Mouse (Mus musculus) midbrain, postnatal 0 days (tissue): ENCODE measurements around the gene Cyp26a1. TPM values are rescaled to one million over a fixed set of nuclear protein-coding genes. Genes with fewer than 3 reads are reported as not detected.

ENCODE experiments used
- ATAC-seq: fragments of 200-750 bp; cut with Nextera tagmentation; 2 replicates; pipeline ENCODE4 v1.8.0; 2017; ENCODE audit warnings: moderate number of reproducible peaks, mild to moderate bottlenecking, moderate TSS enrichment, moderate library complexity; ENCODE audit not compliant: low FRiP score
- DNase-seq: peaks from one replicate; pipeline ENCODE4 v3.0.0-alpha.2; 2015; ENCODE audit warnings: low spot score
- H3K27ac ChIP-seq: fragments of 300-500 bp; sonication (generic); 2 replicates; pipeline ENCODE4 v1.5.1; 2014; ENCODE audit warnings: low read depth, mild to moderate bottlenecking, low read length, mixed read lengths
- H3K27me3 ChIP-seq: fragments of 300-500 bp; sonication (generic); 2 replicates; pipeline ENCODE4 v1.6.1; 2014; ENCODE audit warnings: low read length, control low read depth, mixed read lengths; ENCODE audit not compliant: insufficient read depth
- H3K36me3 ChIP-seq: fragments of 300-500 bp; sonication (generic); 2 replicates; pipeline ENCODE4 v1.6.1; 2014; ENCODE audit warnings: low read length, control low read depth, mixed read lengths; ENCODE audit not compliant: insufficient read depth
- H3K4me1 ChIP-seq: fragments of 300-500 bp; sonication (generic); 2 replicates; pipeline ENCODE4 v1.6.1; 2014; ENCODE audit warnings: mild to moderate bottlenecking, control low read depth, antibody characterized with exemption, low read length, mixed read lengths; ENCODE audit not compliant: insufficient read depth
- H3K4me2 ChIP-seq: fragments of 300-500 bp; sonication (generic); 2 replicates; pipeline ENCODE4 v1.6.1; 2014; ENCODE audit warnings: low read depth, mild to moderate bottlenecking, low read length, mixed read lengths; ENCODE audit not compliant: poor library complexity, severe bottlenecking
- H3K4me3 ChIP-seq: fragments of 300-500 bp; sonication (generic); 2 replicates; pipeline ENCODE4 v1.5.1; 2014; ENCODE audit warnings: low read depth, mild to moderate bottlenecking, low read length, moderate library complexity
- H3K9ac ChIP-seq: fragments of 300-500 bp; sonication (generic); replicated peaks from 2 replicates; pipeline ENCODE4 v1.6.1; 2014; ENCODE audit warnings: mild to moderate bottlenecking, low read length, moderate library complexity, mixed read lengths; ENCODE audit not compliant: poor library complexity, severe bottlenecking
- H3K9me3 ChIP-seq: fragments of 300-500 bp; sonication (generic); 2 replicates; pipeline ENCODE4 v1.6.1; 2016; ENCODE audit warnings: low read length, control low read depth
- CTCF ChIP-seq: IDR thresholded peaks from 2 replicates; pipeline ENCODE4 v1.5.1; 2016; ENCODE audit warnings: antibody characterized with exemption, mild to moderate bottlenecking
- WGBS: fragments of 180-500 bp; shearing (Covaris S2); extraction: QIAGEN DNeasy Blood & Tissue Kit; methylation state at CpG from one replicate; pipeline ENCODE4 v1.1.7; 2014; 5-methylcytosine and 5-hydroxymethylcytosine counted together
- polyA plus RNA-seq: library from polyadenylated mRNA; unstranded; fragments of >200 nt; fragmentation: Nextera tagmentation; extraction: Ambion mirVana; gene quantifications from 2 replicates; pipeline ENCODE4 v1.2.1, GENCODE M21; 2015
- total RNA-seq: library from RNA; depleted of rRNA; stranded (reverse); fragments of >200 nt; gene quantifications from 2 replicates; pipeline ENCODE4 v1.2.3, GENCODE M21; 2014; rRNA removed

The Cyp26a1 gene
- not detected in 2 replicates for total RNA-seq
- polyA plus RNA-seq, result 0.09 and 0.11 TPM in 2 replicates

- TF ChIP-seq CTCF, result no peak
- ATAC-seq (0 out of 2 replicates have a peak, but pooled peaks have one; percentile 34), DNase-seq (no peak)
- H3K27ac ChIP-seq, result no peak within 1 kb of the TSS
- peak within 1 kb of the TSS; percentile 67 for H3K4me2 ChIP-seq
- peak within 1 kb of the TSS; percentile 34 for H3K4me3 ChIP-seq
- H3K4me1 ChIP-seq, result peaks cover 11% of the 10 kb centered on the region; the same call in 1 of the 2 replicates
- no peaks in the 10 kb centered on the region for H3K9me3 ChIP-seq
- H3K9ac ChIP-seq, result no peak within 1 kb of the TSS
- no peaks in the 10 kb centered on the region for H3K36me3 ChIP-seq
- H3K27me3 ChIP-seq, result peaks cover 94% of the 10 kb centered on the region
- WGBS, result under 1% methylated on average over 50 of the region's 51 CpGs
Observed at GRCm38 (mm10) chr19:37697651-37698272, at the start of gene Cyp26a1. TSS of gene Cyp26a1 (plus strand) at chr19:37697798.

DNA sequence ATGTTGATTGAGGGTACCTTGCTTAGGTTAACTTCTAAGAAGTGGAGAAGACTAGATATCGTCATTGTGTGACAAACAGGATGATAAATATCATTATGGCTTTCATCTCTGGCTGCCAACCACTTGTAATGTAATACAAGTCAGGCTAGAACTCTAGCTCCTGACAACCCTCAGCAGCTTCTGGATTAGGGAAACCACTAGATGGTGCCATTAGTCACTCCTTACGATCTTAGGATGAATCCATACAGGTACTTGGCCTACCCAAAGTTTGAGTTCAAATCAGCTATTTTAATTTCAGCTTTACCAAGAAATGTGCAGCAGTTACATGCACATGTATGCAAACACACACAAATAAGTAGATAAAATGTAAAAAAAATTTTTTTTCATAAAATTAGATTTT lies 49.6 kb upstream of the Cyp26a1 start:
- H3K27ac ChIP-seq, result no peak overlapping the region
- no peaks in the 10 kb centered on the region for H3K9me3 ChIP-seq
- H3K4me1 ChIP-seq, result no peaks in the 10 kb centered on the region
- WGBS, result 43% methylated on average over 2 of the region's 2 CpGs
- no peak overlapping the region for H3K4me2 ChIP-seq
- DNase-seq (peak; percentile 38), ATAC-seq (no peak)
- H3K9ac ChIP-seq, result no peak overlapping the region
- no peak overlapping the region for H3K4me3 ChIP-seq
- no peaks in the 10 kb centered on the region for H3K36me3 ChIP-seq
- TF ChIP-seq CTCF, result peak; percentile 62
- H3K27me3 ChIP-seq, result no peaks in the 10 kb centered on the region

DNA sequence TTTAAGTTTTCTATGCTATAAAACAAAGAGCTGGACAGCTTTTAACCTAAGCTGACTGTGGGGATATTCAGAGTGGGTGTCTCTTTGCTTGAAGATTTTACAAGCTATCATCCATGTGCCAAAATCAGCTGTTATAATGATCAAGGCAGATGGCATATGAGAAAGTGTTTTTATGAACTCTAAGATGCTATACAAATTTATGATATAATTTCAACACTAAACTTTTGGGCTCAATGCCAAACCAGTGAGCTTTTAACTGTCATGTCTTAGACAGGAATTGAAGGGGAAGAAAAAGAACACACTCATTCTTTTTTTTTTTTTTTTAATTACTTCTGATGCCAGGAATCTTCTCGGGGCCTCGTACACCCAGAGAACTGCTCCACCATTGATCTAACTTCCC lies 47.1 kb upstream of the Cyp26a1 start:
- ATAC-seq (no peak), DNase-seq (no peak)
- Histone ChIP-seq H3K36me3 (no peaks in the 10 kb centered on the region), H3K4me1 (no peaks in the 10 kb centered on the region), H3K27ac (no peak overlapping the region), H3K9me3 (no peaks in the 10 kb centered on the region), H3K4me3 (no peak overlapping the region), H3K4me2 (no peak overlapping the region), H3K27me3 (no peaks in the 10 kb centered on the region), H3K9ac (no peak overlapping the region)
- 67% methylated on average over 2 of the region's 2 CpGs for WGBS
- no peak for TF ChIP-seq CTCF

GRCm38 (mm10) chr19:37654012-37654411 lies 43.6 kb upstream of the Cyp26a1 start:
- ATAC-seq (no peak), DNase-seq (no peak)
- H3K27ac ChIP-seq, result no peak overlapping the region
- no peaks in the 10 kb centered on the region for H3K27me3 ChIP-seq
- 40% methylated on average over 5 of the region's 5 CpGs for WGBS
- no peaks in the 10 kb centered on the region for H3K36me3 ChIP-seq
- H3K4me2 ChIP-seq, result no peak overlapping the region
- H3K4me3 ChIP-seq, result no peak overlapping the region
- no peak for TF ChIP-seq CTCF
- H3K4me1 ChIP-seq, result no peaks in the 10 kb centered on the region
- no peak overlapping the region for H3K9ac ChIP-seq
- H3K9me3 ChIP-seq, result no peaks in the 10 kb centered on the region

DNA sequence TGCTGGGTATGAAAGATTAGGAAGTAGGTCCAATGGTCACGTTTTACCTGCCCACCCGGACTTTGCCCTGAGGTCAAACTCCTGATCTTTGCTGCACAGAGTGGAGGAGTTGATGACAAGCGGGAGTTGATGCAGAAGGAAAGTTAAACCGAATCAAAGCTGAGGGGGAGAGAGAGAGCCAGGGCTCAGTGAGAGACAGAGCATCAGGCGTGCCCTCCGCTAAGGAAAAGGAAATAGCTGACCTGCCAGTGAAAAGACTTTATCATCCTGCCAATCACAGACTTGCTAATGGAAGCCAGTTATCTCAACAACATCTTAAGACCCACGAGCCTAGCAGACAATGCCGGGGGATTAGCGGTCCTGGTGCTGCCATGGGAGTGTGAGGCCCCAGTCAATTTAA lies 41.2 kb upstream of the Cyp26a1 start:
- Histone ChIP-seq H3K9ac (no peak overlapping the region), H3K9me3 (no peaks in the 10 kb centered on the region), H3K4me2 (no peak overlapping the region), H3K4me3 (no peak overlapping the region), H3K27me3 (no peaks in the 10 kb centered on the region), H3K27ac (no peak overlapping the region), H3K4me1 (no peaks in the 10 kb centered on the region), H3K36me3 (no peaks in the 10 kb centered on the region)
- no peak for ATAC-seq
- TF ChIP-seq CTCF, result no peak
- WGBS, result 16% methylated on average over 9 of the region's 9 CpGs
- no peak for DNase-seq

DNA sequence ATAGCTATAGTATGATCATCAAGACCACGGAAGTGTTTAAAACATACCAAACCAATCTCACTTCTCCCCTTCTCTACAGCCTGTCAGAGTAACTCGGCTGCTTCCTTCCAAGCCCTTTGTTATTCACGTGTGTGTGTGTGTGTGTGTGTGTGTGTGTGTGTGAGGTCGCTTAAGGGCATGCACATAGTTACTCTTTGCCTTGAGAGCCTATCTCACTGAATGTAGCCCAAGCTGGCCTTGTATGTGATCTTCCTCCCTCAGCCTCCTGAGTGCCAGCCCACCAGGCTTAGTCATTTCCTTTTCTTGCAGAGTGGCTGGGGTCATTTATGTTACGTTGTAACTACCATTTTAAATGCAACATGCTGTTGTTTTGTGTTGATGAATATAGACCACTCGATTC lies 32.3 kb upstream of the Cyp26a1 start:
- WGBS, result 70% methylated on average over 6 of the region's 6 CpGs
- no peak for ATAC-seq

More for the DNA sequence above, 32.3 kb upstream of the Cyp26a1 start:
- Histone ChIP-seq H3K36me3 (no peaks in the 10 kb centered on the region), H3K4me3 (no peak overlapping the region), H3K9me3 (no peaks in the 10 kb centered on the region), H3K27me3 (no peaks in the 10 kb centered on the region), H3K27ac (no peak overlapping the region), H3K4me1 (no peaks in the 10 kb centered on the region), H3K9ac (no peak overlapping the region), H3K4me2 (no peak overlapping the region)
- DNase-seq, result no peak
- TF ChIP-seq CTCF, result no peak
